Mouse (Mus musculus): ENCODE data around the gene Irf2bpl.

GRCm38 (mm10) chr12:86894841-86895428, 10.3 kb upstream of the Irf2bpl start:
- TF ChIP-seq CTCF (IDR thresholded peaks at IDR 0.05; ENCODE audit: low read depth, low read length): no peak
- no peak for TF ChIP-seq TAL1 (conservative IDR thresholded peaks at IDR 0.05; ENCODE audit: low read depth, low read length)
- no peak for TF ChIP-seq GATA1 (IDR thresholded peaks at IDR 0.05; ENCODE audit: borderline replicate concordance, low read length)

Measured in G1E (cell line).